Comparison of ENCODE assay signal across 8 mouse cellular contexts in the genomic region with DNA sequence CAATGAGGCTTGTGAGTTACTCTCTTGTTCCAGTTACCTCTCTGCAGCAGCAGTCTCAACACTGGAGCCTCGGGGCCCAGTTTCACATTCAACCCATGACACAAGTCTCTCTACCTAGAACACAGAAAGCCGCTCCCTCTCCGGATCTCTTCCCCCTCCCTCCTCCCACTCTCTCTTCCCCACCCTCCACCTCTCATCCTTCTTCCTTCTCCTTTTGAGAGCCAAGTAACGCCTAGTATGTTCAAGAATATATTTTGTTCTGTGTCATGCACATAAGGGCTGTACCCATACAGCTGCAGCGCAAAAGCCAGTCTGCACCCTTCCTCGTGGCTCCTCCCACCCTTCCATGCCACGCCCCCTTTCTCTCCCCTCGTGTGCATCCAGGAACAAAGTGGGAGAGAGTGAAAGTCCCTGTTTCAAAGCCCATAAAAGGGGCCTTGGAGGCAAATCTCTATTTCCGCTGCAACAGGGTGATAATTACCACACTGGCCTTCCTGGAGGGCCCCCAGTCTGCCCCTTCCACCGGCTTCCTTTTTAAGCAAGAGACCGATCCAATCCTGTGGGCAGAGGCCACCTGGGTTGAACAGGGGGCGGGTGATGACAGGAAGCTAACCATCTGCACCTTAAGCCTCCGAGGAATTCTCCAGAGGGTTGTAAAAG.
A peak's percentile ranks its signal among the peaks of the same experiment; 100 is the strongest.
DNase-seq lines count a peak whose midpoint lies in the region; ATAC-seq and TF ChIP-seq lines count a peak whose summit lies in the region.

No protein-coding gene starts in this region.

- peak; percentile 50 for ATAC-seq in forebrain, embryonic 13.5 days

- intact Hi-C loops in heart, adult 2 months (cut with DNase I): loop anchor here (2.0 kb wide), 1 partner anchor 62 kb away; no protein-coding TSS in a partner anchor
- intact Hi-C loops in heart, postnatal 25 days (cut with DNase I): loop anchor here (5.0 kb wide), 1 partner anchor 105 kb away; no protein-coding TSS in a partner anchor

- no peak overlapping the region for H3K4me3 ChIP-seq in heart, adult 2 months
- no peak overlapping the region for H3K4me3 ChIP-seq in CH12.LX (replicated peaks in 1 of 3; ENCODE audit: low read depth in 2 of 3, low read length in 2 of 3, poor library complexity in 1 of 3)
- H3K4me3 ChIP-seq in forebrain, embryonic 13.5 days: no peak overlapping the region

- no peaks in the 10 kb centered on the region for H3K79me2 ChIP-seq in heart, adult 2 months (replicated peaks; ENCODE audit: control insufficient read depth, insufficient read depth, low read length)
- H3K79me2 ChIP-seq in CH12.LX (replicated peaks; ENCODE audit: control insufficient read depth, extremely low read depth, insufficient read depth, poor library complexity, severe bottlenecking): no peaks in the 10 kb centered on the region

- WGBS in heart, adult 2 months: 17% methylated on average over 13 of the region's 13 CpGs
- 22% methylated on average over 13 of the region's 13 CpGs for WGBS in forebrain, embryonic 13.5 days

- no peak for TF ChIP-seq RAD21 in CH12.LX (IDR thresholded peaks at IDR 0.05; ENCODE audit: low read depth, low read length)

- no peaks in the 10 kb centered on the region for H3K9me3 ChIP-seq in CH12.LX (replicated peaks; ENCODE audit: low read length)
- no peaks in the 10 kb centered on the region for H3K9me3 ChIP-seq in forebrain, embryonic 13.5 days (replicated peaks)

- TF ChIP-seq EP300 in heart, adult 2 months (IDR thresholded peaks at IDR 0.05; ENCODE audit: insufficient read depth, low read depth, low read length): no peak
- no peak for TF ChIP-seq EP300 in CH12.LX (IDR thresholded peaks at IDR 0.05; ENCODE audit: low read length)

- peaks cover 4% of the 10 kb centered on the region; the same call in 1 of the 2 replicates for H3K4me1 ChIP-seq in heart, adult 2 months (ENCODE audit: control insufficient read depth, insufficient read depth, low read length)
- peaks cover 0 to 18% of the 10 kb centered on the region in 2 experiments; a peak in 2 of 4 replicates for H3K4me1 ChIP-seq in CH12.LX (ENCODE audit: control insufficient read depth in 1 of 2, insufficient read depth in 2 of 2)
- peaks cover 34% of the 10 kb centered on the region for H3K4me1 ChIP-seq in forebrain, embryonic 13.5 days

- peak overlapping the region; percentile 35; the same call in 1 of the 2 replicates for H3K9ac ChIP-seq in heart, adult 2 months (ENCODE audit: low read depth, low read length)
- H3K9ac ChIP-seq in CH12.LX (ENCODE audit: insufficient read depth, low read depth): no peak overlapping the region
- H3K9ac ChIP-seq in forebrain, embryonic 13.5 days: no peak overlapping the region

- peak in 1 of 2 experiments; percentile 25 for DNase-seq in heart, adult 2 months
- no peak for DNase-seq in heart, postnatal 25 days (ENCODE audit: low spot score)
- peak; percentile 6 for DNase-seq in CH12.LX (ENCODE audit: extremely low read depth)
- DNase-seq in kidney, postnatal 14 days: peak; percentile 32
- peak; percentile 11 for DNase-seq in splenic B cell, adult 2 months (ENCODE audit: low read depth, low spot score)
- no peak for DNase-seq in layer of hippocampus, postnatal 14 days (ENCODE audit: low spot score in 2 of 2)
- DNase-seq in ovary, postnatal 36 days (ENCODE audit: low spot score): no peak

- dilution Hi-C loops in CH12.LX (cut with MboI; ENCODE audit: extremely low pct_ligation_motif_present, extremely low pct_unique_long_range_greater_than_20kb, low sequenced_read_pairs): no loop called here

- H3K4me2 ChIP-seq in CH12.LX (ENCODE audit: insufficient read depth, low read depth, poor library complexity, severe bottlenecking): no peak overlapping the region; the same call in 1 of the 2 replicates
- peak overlapping the region; percentile 22 for H3K4me2 ChIP-seq in forebrain, embryonic 13.5 days

- H3K36me3 ChIP-seq in heart, adult 2 months (ENCODE audit: control insufficient read depth, insufficient read depth, low read length): no peaks in the 10 kb centered on the region
- H3K36me3 ChIP-seq in CH12.LX (replicated peaks in 1 of 2; ENCODE audit: control insufficient read depth in 1 of 2, insufficient read depth in 1 of 2, low read length in 1 of 2): no peaks in the 10 kb centered on the region
- H3K36me3 ChIP-seq in forebrain, embryonic 13.5 days (ENCODE audit: poor library complexity, severe bottlenecking): no peaks in the 10 kb centered on the region
- H3K36me3 ChIP-seq in splenic B cell, adult 2 months (ENCODE audit: control insufficient read depth, insufficient read depth, low read length, poor library complexity, severe bottlenecking): no peaks in the 10 kb centered on the region

- TF ChIP-seq CTCF in heart, adult 2 months (IDR thresholded peaks at IDR 0.05): no peak
- no peak for TF ChIP-seq CTCF in CH12.LX (conservative IDR thresholded peaks at IDR 0.05 in 1 of 2, IDR thresholded peaks at IDR 0.05 in 1 of 2; ENCODE audit: low read depth in 2 of 2, low read length in 2 of 2)

- in situ Hi-C loops in CH12.LX (cut with MboI; ENCODE audit: low pct_ligation_motif_present, low pct_unique_long_range_greater_than_20kb, low sequenced_read_pairs): no loop called here

- H3K27ac ChIP-seq in heart, adult 2 months: peak overlapping the region; percentile 12; the same call in 1 of the 2 replicates
- H3K27ac ChIP-seq in CH12.LX (ENCODE audit: insufficient read depth, low read depth): no peak overlapping the region
- peak overlapping the region; percentile 85 for H3K27ac ChIP-seq in forebrain, embryonic 13.5 days

- no peak for TF ChIP-seq POLR2A in heart, adult 2 months (IDR thresholded peaks at IDR 0.05; ENCODE audit: insufficient read depth, low read depth, low read length)
- TF ChIP-seq POLR2A in CH12.LX (IDR thresholded peaks at IDR 0.05; ENCODE audit: low read depth, low read length): no peak

- no peaks in the 10 kb centered on the region for H3K27me3 ChIP-seq in heart, adult 2 months (ENCODE audit: control insufficient read depth, insufficient read depth, low read length)
- H3K27me3 ChIP-seq in CH12.LX (replicated peaks): peaks cover 12% of the 10 kb centered on the region
- no peaks in the 10 kb centered on the region for H3K27me3 ChIP-seq in forebrain, embryonic 13.5 days
- no peaks in the 10 kb centered on the region for H3K27me3 ChIP-seq in splenic B cell, adult 2 months (ENCODE audit: control insufficient read depth, insufficient read depth, low read length, poor library complexity, severe bottlenecking)

TF ChIP-seq in CH12.LX, 34 proteins besides CTCF, POLR2A, EP300 and RAD21:
- TF ChIP-seq NRF1 (IDR thresholded peaks at IDR 0.05; ENCODE audit: low read depth, low read length) (no peak), ELF1 (IDR thresholded peaks at IDR 0.05; ENCODE audit: low read depth, low read length) (no peak), USF2 (conservative IDR thresholded peaks at IDR 0.05; ENCODE audit: low read depth, low read length) (no peak), BHLHE40 (IDR thresholded peaks at IDR 0.05; ENCODE audit: low read depth, low read length) (no peak), ZMIZ1 (IDR thresholded peaks at IDR 0.05; ENCODE audit: low read depth, low read length) (no peak), NELFE (IDR thresholded peaks at IDR 0.05; ENCODE audit: low read depth, low read length) (no peak), KAT2A (IDR thresholded peaks at IDR 0.05; ENCODE audit: insufficient replicate concordance, low read length) (no peak), MAX (IDR thresholded peaks at IDR 0.05; ENCODE audit: low read length) (no peak), RCOR1 (conservative IDR thresholded peaks at IDR 0.05; ENCODE audit: low read depth, low read length) (no peak), ETS1 (conservative IDR thresholded peaks at IDR 0.05; ENCODE audit: low read depth, low read length) (no peak), ZC3H11A (IDR thresholded peaks at IDR 0.05; ENCODE audit: low read depth, low read length) (no peak), TCF12 (IDR thresholded peaks at IDR 0.05; ENCODE audit: low read depth, low read length) (no peak), MEF2A (IDR thresholded peaks at IDR 0.05; ENCODE audit: borderline replicate concordance, low read depth, low read length) (no peak), MAFK (IDR thresholded peaks at IDR 0.05; ENCODE audit: insufficient replicate concordance, low read length) (no peak), MAZ (IDR thresholded peaks at IDR 0.05; ENCODE audit: low read depth, low read length) (no peak), IRF4 (IDR thresholded peaks at IDR 0.05; ENCODE audit: low read depth, low read length) (no peak), CHD2 (IDR thresholded peaks at IDR 0.05; ENCODE audit: low read length) (no peak), TBP (conservative IDR thresholded peaks at IDR 0.05; ENCODE audit: low read depth, low read length) (no peak)

Comparison
In these comparisons a context has a peak if more than half of its experiments do, and no peak if none do; other contexts are left out.
1. DNase-seq: peak in CH12.LX (single experiment), kidney, postnatal 14 days (single experiment) and splenic B cell, adult 2 months (single experiment); none in heart, postnatal 25 days (single experiment), layer of hippocampus, postnatal 14 days (0 of 2) and ovary, postnatal 36 days (single experiment).